Mouse (Mus musculus) frontal cortex, postnatal 25 days (tissue): ENCODE results near the gene Tbca.

ENCODE experiments used
- DNase-seq, 2 experiments: peaks; one replicate each; pipeline ENCODE4 v3.0.0; 2022; ENCODE audit warnings: low spot score in 2 of 2

The Tbca gene

DNA sequence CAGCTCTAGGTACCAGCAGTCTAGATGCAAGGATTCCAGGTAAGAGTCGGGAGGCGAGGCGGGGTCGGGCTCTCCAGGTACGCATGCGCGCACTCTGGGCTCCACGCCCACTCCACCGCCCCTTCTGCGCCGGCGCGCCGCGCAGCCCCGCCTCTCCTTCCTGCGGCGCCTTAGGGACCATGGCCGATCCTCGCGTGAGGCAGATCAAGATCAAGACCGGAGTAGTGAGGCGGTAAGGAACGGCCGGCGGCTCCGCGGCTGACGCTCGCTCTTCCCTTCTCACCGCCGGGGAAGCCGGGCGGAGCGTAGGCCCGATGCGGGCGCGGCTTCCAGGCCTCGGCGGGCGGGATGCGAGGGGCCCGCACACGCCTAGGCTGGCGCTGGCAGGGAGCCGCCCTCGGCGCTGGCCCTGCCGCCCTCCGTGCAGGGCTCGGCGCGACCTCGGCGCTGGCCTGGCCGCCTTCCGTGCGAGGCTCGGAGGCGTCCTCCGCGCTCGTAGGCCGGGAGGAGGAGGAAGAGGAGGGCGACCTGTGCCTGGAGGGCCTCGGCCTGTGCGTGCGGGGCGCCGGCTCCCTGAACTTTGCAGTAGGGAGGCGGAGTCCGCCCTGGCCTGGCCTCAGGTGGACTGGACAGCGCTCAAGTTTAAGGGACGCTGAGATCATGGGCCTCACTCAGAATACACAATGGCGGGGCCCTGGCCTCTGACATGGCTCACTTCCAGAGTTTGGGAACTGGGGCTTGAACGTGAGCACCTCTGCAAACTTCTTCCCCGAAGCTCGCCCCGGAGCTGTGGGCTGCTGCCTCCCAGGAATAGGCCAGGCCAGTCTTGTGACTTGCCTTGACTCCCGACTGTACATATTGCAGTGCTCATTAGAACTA is at the start of gene Tbca:
Gene Tbca (plus strand): TSS at position 140 of the 879 bp plus-strand sequence.
- DNase-seq = peak; percentile 61 to 74

DNA sequence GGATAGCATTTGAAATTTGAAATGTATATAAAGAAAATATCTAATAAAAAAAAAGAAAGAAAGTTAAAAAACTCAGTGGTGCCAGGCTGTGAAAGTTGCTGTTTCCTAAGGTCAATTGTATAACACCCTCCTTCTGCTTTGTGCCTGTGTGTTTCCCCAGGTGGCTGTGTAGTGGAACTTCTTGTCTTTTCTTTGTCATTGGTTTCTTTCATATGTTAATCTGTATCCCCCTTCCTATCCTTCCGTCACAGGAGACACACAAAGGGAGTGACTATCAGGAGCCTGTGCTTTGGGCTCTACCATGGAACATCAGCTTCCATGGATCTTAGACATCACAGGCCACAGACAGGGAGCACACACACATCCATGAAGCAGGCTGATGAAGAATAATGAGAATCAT is 43.5 kb upstream of the Tbca start:
- DNase-seq = no peak

DNA sequence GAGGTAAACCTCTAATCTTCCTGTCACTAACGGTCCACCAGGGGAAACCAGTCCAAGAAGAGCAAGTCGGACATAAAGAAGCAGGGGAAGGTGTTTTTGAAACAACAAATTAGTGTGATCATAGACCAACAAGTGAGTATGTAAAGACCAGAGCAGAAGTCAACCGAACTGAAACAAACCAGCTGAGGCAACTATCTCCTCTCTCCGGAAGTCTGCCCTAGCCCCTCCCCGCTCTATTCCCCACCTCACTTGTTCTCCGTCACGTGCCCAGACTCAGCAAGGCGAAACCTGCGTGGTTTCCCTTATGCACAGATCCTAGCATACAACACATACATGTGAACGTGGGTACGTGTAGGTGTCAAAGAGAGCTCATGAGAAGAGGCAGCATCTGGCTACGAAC is 22.9 kb upstream of the Tbca start:
- no peak for DNase-seq

DNA sequence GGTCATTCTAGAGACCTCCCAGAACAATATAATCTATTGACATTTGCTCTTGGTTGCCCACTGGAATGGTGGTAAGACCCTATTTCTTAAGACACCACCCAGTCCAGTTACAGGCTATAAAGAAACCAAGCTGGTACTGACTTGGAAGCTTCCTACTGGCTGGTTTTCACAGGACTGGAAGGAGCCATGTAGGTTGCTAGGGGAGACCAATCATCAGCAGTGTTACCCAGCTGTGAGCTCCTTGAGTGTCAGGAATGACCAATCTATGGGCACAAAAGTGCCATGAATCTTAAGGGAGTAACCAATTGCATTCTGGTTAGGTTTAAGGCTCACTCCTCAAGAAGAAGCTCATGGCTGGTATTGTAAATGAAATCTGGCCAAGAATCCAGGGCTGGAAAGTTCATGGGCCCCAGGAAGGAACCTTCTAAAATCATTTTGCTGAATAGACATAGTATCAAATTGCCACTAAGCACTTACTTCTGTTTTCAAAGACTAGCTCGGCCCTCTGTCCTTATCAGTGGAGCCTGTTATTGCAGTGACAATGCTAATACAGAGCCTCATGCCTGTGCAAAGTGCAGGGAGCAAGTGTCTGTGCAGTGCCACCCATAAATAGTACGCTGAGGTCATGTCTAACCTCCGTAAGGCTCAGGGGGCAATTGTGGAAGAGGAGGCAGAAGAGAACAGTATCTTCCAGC is 20.1 kb upstream of the Tbca start:
- no peak for DNase-seq

DNA sequence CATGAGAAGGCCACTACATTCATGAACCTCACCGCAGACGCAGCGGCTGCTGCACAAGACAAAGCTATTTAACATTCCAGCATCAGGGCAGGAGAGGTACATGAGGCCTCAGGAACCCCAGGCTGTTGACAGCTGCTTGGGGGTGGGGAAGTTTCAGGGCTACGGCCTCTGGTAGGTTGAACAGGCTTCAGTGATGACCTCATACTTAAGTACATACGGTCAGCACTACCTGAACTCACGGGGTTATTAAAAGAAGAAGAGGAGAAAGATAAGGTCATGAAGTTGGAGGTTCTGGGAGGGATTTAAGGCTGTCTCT is 19.6 kb upstream of the Tbca start:
- no peak for DNase-seq

DNA sequence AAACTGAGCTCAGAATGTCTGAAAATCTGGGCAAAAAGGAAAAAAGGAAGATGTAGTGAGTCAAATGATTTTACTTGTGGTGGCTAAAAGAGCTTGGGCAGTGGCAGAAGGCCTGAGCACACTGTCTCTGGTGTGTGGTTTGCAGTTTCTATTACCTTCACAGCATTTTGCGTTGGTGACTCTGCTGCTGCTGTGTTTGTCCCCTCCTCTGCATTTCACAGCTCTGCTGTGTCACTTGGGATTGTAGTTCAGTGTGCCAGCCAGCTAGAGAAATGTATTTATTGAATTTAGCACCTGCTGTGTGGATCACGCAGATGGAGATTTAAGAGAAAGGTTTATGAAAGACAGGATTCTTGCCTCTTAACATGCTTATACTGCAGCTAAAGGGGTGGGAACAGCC is 1.8 kb upstream of the Tbca start:
- DNase-seq = no peak

DNA sequence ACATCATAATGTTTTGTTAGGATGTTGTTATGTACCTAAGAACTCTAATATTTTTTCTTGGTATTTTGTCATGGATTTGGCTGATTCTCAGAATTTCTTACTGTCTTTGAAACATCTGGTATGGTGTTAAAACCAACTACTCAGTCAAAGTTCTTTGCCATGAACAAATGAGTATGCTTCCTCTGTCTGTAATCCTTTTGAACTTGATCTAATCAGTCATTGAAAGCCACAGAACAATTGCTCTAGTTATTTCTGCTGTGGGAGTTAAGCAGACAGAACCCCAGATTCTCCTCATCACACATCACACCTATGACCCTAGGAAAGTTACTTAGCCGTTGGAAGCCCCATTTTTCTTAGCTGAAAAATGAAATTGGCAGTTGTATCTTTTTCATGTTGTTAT is 6.0 kb downstream of the Tbca start:
- no peak for DNase-seq

DNA sequence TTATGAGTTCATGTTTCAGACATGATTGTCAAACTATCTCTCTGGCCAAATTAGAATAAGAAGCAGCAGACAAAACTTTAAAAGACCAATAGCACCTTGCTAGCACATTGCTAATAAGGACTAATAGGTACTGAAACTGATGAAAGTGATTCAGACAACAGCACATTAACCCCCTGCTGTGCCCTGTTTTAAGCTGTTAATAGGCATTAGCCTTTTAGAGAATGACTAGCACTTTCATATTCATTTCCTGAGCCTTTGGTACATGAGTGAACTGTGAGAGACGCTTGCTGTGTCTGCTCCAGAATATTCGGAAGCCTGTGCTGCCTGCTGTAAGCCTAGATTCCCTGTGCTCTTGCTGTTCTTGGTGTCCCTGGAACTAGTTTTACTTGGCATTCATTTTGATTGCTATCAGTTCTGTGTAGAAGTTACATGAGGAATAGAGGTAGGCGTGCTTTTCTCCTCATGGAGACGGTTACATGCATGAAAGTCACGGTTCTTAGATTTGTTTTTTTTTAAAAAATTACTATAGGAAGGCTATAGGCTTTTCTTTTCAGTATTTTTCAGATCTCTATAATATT is 14.9 kb downstream of the Tbca start:
- DNase-seq = no peak

DNA sequence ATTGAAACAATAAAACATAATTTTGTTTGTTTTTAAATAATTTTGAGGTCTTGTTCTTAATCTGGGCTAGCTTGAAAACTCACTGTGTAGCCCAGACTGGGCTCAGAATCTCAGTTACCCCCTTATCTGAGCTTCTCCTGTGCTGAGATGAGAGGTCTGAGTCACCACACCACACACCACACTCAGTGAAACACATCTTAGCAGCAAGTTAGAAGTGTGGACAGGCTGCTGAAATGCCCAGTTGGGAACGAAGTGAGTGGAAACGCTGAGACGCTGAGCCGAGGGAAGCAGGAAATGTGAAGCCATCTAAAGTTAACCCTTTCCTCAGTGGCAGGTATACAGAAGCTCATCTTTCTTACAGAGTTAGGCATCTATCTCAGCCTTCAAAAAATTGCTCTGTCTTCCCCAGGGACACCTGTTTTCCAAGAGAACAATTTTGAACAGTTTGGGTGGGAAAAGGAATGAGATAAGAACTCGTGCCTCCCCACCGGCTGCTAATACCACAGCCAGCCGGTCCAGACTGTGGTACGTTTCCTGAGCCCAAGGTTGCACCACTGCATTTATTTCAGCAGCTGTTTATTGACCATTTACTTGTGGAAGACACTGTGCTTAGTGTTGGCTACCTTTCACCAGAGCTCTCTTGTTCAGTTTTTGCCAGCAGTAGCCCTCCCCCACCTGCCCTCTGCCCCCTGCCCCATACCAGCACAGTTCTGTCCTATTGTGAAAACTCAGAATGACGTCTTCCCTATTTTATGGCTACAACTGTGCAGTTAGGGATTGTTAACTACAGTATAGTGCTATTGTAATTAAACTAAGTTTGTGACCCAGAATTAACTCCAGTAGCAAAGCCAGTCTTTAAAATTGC is 17.8 kb downstream of the Tbca start:
- DNase-seq = no peak

DNA sequence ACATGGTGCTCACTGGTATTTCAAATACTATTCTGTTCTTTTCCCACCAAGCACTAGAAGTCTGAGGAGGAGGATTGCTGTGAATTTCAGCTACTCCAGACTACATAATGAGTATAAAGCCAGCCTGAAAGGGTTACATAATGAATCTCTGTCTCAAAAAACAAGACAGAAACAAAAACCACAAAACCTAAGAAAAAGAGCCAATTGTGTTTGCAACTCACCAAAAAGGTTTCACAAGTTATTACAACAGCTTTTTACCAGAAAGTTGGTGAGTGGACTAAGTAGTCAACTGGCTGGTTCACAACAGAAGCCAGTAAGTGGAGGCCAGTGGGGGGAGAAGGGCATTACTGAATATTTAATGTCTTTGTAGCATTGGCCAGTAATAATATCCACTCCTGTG is 19.9 kb downstream of the Tbca start:
- DNase-seq = no peak

DNA sequence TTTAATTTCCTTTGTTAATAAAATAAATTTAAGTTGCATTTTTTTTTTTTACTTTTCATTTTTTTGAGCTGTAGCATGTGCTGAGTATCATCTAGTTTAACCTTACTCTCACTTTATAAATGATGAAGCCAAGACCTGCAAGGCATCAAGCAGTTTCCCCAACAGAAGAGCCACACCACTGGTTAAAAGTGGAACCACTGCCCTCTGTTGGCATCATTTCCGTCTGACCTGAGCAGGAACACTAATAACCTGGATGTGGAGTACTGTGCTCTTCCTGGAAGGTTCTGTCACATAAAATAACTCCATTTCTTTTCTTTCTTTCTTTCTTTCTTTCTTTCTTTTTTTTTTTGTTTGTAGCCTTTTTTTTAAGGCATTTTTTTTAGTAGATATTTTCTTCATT is 21.0 kb downstream of the Tbca start:
- no peak for DNase-seq

DNA sequence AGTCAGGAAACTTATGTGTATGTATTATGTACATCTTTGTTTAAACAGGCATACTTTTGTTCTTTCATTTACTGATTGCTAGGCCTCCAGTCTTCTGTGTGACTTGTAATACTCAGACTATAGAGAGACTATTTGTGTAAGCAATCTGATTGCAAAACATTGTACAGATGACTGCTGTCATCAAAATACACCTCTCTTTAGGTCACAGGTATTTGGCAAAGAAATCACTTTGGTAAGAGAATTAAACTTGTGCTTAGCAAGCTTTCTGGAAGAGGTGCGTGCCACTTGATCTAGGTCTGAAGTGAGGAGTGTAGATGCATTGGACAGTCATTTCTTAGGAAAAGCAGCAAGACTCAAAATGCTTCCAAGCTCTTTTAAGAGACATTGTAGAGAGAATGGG is 22.7 kb downstream of the Tbca start:
- DNase-seq = no peak

DNA sequence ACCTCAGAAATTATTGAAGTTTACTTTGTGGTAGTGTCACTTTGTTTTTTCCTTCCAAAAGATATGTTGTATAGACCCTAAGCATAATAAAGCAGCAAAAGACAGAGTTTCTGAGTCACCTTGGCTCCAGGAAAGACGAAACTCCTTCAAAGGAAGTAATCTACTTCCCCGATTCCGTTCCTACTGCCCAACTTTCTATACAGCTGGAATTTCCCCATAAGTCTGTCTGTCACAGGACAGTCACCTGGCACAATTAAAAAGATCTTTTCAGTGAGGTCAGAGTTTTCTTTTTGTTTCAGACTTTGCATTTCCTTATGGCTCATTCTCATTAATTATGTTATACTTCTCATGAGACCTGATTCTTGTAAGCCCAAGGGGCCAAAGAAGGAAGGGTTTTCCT is 25.1 kb downstream of the Tbca start:
- DNase-seq = no peak

DNA sequence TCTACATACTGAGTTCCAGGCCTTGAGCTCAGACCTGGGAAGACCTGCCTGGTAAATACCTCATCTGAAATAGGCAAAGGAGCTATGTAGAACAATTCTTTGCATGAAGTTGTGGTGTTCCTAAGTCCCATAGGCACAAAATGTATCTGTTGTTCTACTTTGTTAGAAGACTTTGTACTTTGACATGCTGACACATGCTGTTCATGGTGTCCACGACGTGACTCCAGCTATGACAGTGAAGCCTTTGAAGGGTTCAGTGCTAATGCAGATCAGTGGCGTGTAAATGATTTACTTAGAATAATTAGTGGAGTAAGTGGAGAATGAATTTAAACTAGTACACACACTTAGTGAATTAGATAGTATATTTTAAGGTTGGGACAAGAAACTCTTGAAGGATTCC is 31.8 kb downstream of the Tbca start:
- no peak for DNase-seq

DNA sequence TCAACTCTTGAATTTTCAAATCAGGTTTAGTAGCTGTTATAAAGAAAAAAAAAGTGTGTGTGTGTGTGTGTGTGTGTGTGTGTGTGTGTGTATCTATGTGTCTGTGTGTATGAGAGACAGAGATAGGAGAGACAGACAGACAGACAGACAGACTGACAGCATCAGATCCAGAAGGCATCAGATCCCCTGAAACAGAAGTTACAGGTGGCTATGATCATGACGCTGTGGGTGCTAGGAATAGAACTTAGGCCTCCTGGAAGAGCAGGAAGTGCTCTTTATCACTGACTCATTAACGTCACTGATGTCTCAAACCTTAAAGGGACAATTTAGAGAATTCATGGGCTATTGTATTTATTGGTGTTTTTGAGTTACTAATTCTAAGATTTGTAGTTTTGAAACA is 32.2 kb downstream of the Tbca start:
- no peak for DNase-seq

DNA sequence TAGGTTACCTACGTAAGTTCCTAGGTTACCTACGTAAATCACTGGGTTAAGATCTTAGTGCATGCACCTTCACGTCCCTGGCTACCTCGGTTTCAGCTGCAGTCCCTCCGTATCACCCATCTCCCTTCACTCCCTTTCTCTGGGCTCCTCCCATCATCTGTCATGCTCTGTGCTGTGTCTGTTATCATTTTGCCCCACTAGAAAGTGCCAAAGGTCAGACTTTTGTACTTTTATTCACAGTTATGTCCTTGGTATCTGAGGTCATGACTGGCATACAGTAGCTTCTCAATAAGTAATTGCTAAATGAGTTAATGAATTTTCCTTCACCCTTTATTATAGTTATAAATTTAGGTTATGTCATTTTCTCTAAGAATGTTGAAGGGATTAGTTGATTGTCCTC is 37.7 kb downstream of the Tbca start:
- no peak for DNase-seq

DNA sequence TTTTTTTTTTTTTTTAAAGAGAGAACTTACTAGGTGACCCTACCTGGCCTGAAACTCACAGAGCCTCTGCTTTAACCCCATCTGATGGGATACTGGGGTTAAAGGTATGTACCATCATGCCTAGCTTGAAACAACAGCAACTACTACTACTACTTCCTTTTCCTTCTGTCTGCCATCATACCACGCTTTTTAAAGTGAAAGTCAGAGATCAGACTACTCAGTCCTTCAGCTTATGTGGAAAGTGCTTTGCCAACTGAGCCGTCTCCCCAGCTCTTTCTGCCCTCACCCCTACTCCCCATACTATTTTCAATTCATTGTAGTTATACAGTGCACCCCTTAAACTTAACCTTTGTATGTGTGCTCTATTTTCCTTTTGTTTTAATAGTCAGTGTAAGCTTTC is 38.3 kb downstream of the Tbca start:
- no peak for DNase-seq

DNA sequence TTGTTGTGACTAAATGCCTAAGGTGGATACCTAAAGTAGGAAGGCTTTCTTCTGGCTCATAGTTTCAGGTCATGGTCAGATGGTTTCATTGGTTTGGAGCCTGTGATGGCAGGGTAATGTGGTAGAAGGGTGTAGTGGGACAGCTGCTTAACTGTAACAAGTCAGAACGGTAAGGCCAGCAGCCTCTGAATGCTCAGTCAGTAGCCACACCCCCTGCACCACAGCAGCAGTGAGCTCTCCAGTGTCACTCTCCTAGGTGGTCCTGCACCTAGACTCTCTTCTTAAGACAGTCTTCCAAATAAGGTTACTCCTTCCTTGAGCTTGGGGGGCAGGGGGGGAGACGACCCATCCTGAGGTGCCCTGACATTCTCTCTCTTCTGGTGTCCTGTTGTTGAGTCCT is 39.1 kb downstream of the Tbca start:
- no peak for DNase-seq

DNA sequence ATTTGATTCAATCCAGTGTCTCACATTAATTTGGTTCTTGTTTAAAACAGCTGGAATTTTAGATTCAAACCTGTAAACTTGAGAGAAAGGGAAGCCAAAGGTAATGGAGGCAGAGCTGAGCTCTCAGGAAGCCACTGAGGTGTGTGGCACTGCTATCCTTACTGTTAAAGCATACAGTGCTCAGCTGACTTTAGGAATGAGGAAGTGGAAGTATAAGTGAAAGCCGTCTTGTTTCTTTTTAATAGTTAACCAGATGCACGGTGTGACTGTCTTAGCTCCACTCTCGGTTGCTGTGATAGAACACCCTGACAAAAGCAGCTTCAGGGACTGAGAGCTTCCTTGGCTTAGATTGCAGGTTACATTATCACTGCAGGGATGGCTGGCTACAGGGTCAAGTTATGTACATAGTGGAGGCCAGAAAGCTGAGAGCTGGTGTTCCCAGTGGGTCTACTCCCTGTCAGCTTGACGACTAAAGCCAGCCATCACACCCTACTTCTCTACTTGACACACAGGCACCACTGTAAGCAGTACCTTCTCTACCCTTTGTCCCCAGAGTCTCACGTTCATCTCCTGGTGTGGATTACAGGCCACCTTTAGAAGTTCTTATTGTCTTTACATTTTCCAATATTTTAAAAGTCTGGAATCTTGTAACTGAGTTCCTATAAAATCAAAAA is 49.5 kb downstream of the Tbca start:
- no peak for DNase-seq

DNA sequence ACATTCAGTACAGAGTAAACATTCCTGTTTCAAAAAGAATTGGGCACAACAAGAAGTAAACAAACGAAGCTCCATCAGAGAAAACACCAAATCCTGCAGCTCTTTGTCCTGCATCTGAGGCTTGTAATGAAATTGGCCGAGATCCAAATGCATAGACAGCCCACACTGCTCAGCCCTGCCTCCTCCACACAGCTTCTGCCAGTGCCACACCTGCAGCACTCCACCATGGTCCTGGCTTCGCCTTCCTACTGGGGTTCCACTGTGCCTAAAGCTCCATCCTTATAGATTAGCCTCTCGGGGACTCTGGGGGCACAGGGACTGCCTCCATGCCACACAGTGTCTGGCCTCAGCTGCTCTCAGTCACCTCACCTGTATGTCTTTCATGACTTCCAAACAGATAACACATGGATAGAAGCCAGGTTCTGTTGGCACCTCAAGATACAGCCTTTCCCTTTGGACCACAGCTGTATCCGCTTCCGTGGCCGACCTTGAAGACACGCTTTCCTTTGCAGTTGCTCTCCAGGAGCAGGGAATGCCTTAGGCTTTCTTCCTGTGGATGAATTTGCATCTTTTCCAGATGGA is 50.1 kb downstream of the Tbca start:
- no peak for DNase-seq

DNA sequence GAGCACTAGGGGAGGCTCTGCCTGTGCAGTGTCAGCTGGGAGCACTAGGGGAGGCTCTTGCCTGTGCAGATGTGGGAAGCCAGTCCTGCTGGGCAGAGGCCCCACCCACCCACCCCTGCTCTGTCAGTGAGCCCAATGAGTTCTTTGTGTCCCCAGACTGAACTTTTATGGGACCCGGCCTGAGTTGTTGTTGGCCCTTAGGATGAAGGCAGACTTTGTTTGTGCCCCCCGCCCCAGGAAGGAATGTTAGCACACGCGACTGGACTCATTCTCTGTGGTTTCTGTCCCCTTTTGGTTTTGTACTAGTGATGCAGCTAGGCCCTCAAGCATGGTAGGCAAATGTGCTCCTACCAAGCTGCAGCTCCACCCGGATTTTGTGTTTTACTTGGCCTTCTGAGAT is 54.5 kb downstream of the Tbca start:
- DNase-seq = no peak
